Comparison of ENCODE assay signal across 39 mouse cellular contexts in the genomic region with DNA sequence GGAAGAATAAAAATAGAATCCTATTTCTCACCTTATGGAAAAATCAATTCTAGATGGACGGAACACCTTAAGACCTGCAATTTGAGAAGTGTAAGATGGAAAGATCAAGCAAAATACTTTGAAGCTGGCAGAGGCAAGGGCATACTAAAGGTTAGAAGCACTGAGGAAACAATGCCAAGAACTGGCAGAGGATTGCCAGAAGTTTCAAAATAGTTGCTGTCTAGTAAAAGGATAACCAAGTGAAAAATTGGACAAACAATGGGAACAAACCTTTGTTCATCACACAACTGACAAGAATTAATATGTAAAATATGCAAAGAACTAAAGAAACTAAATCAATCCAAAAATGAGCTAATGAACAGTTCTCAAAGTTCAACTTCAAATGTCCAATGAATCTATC. TPM values are rescaled to one million over a fixed set of nuclear protein-coding genes. Genes with fewer than 3 reads are reported as not detected.
"Had no signal": no experiment of that assay in that cellular context is flagged by ENCODE, and none has a peak within 500 bp of the region (broad histone marks: within the 10 kb centered on the region; RNA-seq: fewer than 3 reads in every experiment).

No protein-coding gene starts in this region.

RNA-seq across cellular contexts. Expression of gene Olfr1564, which starts 15.2 kb away (rescaled TPM):
- total RNA-seq: megakaryocyte progenitor cell, adult 5-6 weeks; megakaryocyte, adult 5-6 weeks; megakaryocyte-erythroid progenitor cell, adult 5-6 weeks; monocyte, adult 5-6 weeks had no signal
- polyA plus RNA-seq: limb, embryonic 10.5 days; limb, embryonic 11.5 days; limb, embryonic 12.5 days; limb, embryonic 13.5 days; limb, embryonic 15.5 days; liver, embryonic 11.5 days; liver, embryonic 12.5 days; liver, embryonic 13.5 days; liver, embryonic 15.5 days; liver, embryonic 16.5 days; liver, postnatal 0 days; lung, adult 2 months; lung, embryonic 14.5 days; lung, embryonic 15.5 days; lung, embryonic 16.5 days; lung, postnatal 0 days; macrophage; midbrain, embryonic 10.5 days; midbrain, embryonic 12.5 days; midbrain, embryonic 13.5 days; midbrain, embryonic 14.5 days; midbrain, embryonic 15.5 days; midbrain, embryonic 16.5 days; midbrain, postnatal 0 days; neural tube, embryonic 11.5 days; neural tube, embryonic 12.5 days had no signal

RNA-seq across cellular contexts. Expression of gene Olfr63, which starts 27.8 kb away (rescaled TPM):
- total RNA-seq: left cerebral cortex, postnatal 10 days; left cerebral cortex, postnatal 14 days; left cerebral cortex, postnatal 25 days; left cerebral cortex, postnatal 36 days; megakaryocyte, adult 5-6 weeks; megakaryocyte-erythroid progenitor cell, adult 5-6 weeks; midbrain, postnatal 0 days; monocyte, adult 5-6 weeks had no signal
- polyA plus RNA-seq: limb, embryonic 10.5 days; limb, embryonic 12.5 days; liver, embryonic 12.5 days; liver, embryonic 14.5 days; liver, embryonic 16.5 days; lung, adult 2 months; lung, embryonic 15.5 days; lung, embryonic 16.5 days; macrophage; midbrain, embryonic 14.5 days; midbrain, postnatal 0 days; myocyte; neural tube, embryonic 11.5 days had no signal

RNA-seq across cellular contexts. Expression of gene Olfr239, which starts 45.5 kb away (rescaled TPM):
- total RNA-seq: left cerebral cortex, postnatal 10 days; left cerebral cortex, postnatal 14 days; left cerebral cortex, postnatal 25 days; left cerebral cortex, postnatal 36 days; left cerebral cortex, postnatal 4 days; megakaryocyte progenitor cell, adult 5-6 weeks; megakaryocyte, adult 5-6 weeks; megakaryocyte-erythroid progenitor cell, adult 5-6 weeks; midbrain, postnatal 0 days; monocyte, adult 5-6 weeks had no signal
- polyA plus RNA-seq: limb, embryonic 10.5 days; limb, embryonic 11.5 days; limb, embryonic 12.5 days; limb, embryonic 13.5 days; limb, embryonic 14.5 days; limb, embryonic 15.5 days; liver, embryonic 11.5 days; liver, embryonic 12.5 days; liver, embryonic 13.5 days; liver, embryonic 14.5 days; liver, embryonic 15.5 days; liver, embryonic 16.5 days; liver, postnatal 0 days; lung, adult 2 months; lung, embryonic 14.5 days; lung, embryonic 15.5 days; lung, embryonic 16.5 days; lung, postnatal 0 days; macrophage; midbrain, embryonic 10.5 days; midbrain, embryonic 11.5 days; midbrain, embryonic 12.5 days; midbrain, embryonic 13.5 days; midbrain, embryonic 16.5 days; midbrain, postnatal 0 days; myocyte; neural tube, embryonic 11.5 days; neural tube, embryonic 12.5 days had no signal
